Mouse (Mus musculus): ENCODE measurements around the gene Msmp. TPM values are rescaled to one million over a fixed set of nuclear protein-coding genes. Genes with fewer than 3 reads are reported as not detected.

Gene Msmp
- polyA plus RNA-seq, 1 experiment from 2014 or later = 0.63 TPM

DNA sequence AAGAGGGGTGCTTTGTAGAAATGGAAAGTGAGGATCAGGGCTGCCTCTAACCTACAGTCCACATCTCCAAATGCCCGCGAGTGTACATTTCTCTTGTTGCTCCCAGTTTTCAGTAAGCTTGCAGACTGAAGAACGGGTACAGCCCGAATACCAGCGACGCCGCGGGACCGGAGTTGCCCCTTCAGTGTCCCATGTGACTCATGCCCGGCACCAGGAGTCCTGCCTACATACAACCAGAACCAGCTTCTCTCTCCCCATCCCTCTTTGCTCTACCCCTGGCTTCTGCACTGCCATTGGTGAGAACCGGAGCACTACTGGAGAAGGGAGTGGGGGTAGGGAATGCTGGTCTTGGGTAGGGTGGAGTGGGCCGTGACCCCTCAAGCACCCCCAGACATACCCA, 2.9 kb downstream of the Msmp start:
- H3K9me3 ChIP-seq (ENCODE audit: control insufficient read depth, low read length) = no peaks in the 10 kb centered on the region
- H3K36me3 ChIP-seq (ENCODE audit: control insufficient read depth, insufficient read depth, low read length) = peaks cover 7% of the 10 kb centered on the region
- WGBS = 97% methylated on average over 12 of the region's 12 CpGs
- DNase-seq (ENCODE audit: low spot score, missing footprints) (no peak), ATAC-seq (ENCODE audit: low FRiP score) (no peak)
- H3K9ac ChIP-seq (ENCODE audit: low read length) = no peak overlapping the region
- no peaks in the 10 kb centered on the region for H3K27me3 ChIP-seq (ENCODE audit: control insufficient read depth, insufficient read depth, low read length)
- no peak overlapping the region for H3K4me2 ChIP-seq
- peaks cover 23% of the 10 kb centered on the region for H3K4me1 ChIP-seq (ENCODE audit: control insufficient read depth, insufficient read depth, low read length)
- no peak overlapping the region for H3K27ac ChIP-seq (ENCODE audit: low read depth, low read length)
- no peak overlapping the region for H3K4me3 ChIP-seq (ENCODE audit: low read depth, low read length)

DNA sequence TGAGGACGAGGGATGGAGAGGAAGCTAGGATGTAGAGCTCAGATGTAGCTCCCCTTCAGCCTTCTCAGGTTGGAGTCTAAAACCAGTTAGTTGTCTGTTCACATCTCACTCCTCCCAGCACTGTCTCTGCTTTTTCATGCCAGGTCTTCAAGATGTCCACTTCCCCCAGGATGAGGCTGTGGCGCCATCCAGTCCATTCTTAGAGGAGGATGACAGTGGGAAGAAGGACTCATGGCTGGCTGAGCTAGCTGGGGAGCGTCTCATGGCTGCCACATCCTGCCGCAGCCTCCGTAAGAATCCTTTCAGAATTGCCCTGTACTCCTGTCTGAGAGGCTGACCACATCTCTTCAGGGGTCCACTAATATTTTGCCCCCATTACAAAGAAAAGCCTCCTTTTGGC, 3.6 kb downstream of the Msmp start:
- no peak overlapping the region for H3K9ac ChIP-seq (ENCODE audit: low read length)
- no peak for ATAC-seq (ENCODE audit: low FRiP score)
- no peaks in the 10 kb centered on the region for H3K27me3 ChIP-seq (ENCODE audit: control insufficient read depth, insufficient read depth, low read length)
- H3K36me3 ChIP-seq (ENCODE audit: control insufficient read depth, insufficient read depth, low read length) = peaks cover 7% of the 10 kb centered on the region
- DNase-seq (ENCODE audit: low spot score, missing footprints) = no peak
- no peak overlapping the region for H3K27ac ChIP-seq (ENCODE audit: low read depth, low read length)
- H3K9me3 ChIP-seq (ENCODE audit: control insufficient read depth, low read length) = no peaks in the 10 kb centered on the region
- H3K4me1 ChIP-seq (ENCODE audit: control insufficient read depth, insufficient read depth, low read length) = peaks cover 25% of the 10 kb centered on the region
- 99% methylated on average over 5 of the region's 5 CpGs for WGBS
- no peak overlapping the region for H3K4me2 ChIP-seq
- H3K4me3 ChIP-seq (ENCODE audit: low read depth, low read length) = no peak overlapping the region

DNA sequence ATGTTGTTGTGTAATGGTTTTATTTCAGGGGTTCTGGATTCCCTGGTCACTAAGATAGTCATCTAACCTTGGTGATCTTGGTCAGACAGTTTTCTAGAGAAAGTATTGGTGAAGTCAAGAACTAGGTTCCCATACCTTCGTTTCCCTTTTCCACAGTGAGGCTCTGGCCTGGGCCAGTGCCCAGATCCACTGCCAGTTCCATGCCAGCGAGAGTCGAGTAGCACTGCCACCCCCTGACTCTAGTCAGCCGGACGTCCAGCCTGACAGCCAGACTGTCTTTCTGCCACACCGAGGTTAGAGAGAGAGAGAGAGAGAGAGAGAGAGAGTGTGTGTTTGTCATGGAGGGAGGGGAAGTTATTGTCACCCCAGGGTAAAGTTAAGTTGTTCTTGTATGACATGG, 4.6 kb downstream of the Msmp start:
- Histone ChIP-seq H3K36me3 (ENCODE audit: control insufficient read depth, insufficient read depth, low read length) (peaks cover 7% of the 10 kb centered on the region), H3K4me1 (ENCODE audit: control insufficient read depth, insufficient read depth, low read length) (peaks cover 31% of the 10 kb centered on the region), H3K4me2 (peak overlapping the region; percentile 97), H3K27ac (ENCODE audit: low read depth, low read length) (no peak overlapping the region), H3K27me3 (ENCODE audit: control insufficient read depth, insufficient read depth, low read length) (no peaks in the 10 kb centered on the region), H3K9me3 (ENCODE audit: control insufficient read depth, low read length) (no peaks in the 10 kb centered on the region), H3K4me3 (ENCODE audit: low read depth, low read length) (peak overlapping the region; percentile 86), H3K9ac (ENCODE audit: low read length) (peak overlapping the region; percentile 92)
- 93% methylated on average over 6 of the region's 6 CpGs for WGBS
- DNase-seq (ENCODE audit: low spot score, missing footprints) (no peak), ATAC-seq (ENCODE audit: low FRiP score) (no peak)

DNA sequence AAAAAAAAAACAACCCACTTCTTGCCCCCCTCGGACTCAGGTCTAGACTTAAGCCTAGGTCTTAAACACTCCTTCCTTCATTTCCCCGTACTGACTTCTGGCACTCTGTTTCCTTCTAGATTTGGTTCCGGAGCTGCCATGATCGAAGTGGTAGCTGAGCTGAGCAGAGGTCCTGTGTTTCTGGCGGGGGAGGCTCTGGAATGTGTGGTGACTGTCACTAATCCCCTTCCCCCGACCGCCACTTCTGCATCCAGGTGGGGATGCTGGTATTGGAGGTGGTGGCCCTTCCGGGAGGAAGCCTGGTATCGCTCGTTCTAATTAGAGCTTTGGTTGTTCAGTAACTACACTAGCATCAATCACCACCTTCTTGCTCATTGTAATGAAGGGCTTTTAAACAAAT, 5.0 kb downstream of the Msmp start:
- Histone ChIP-seq H3K36me3 (ENCODE audit: control insufficient read depth, insufficient read depth, low read length) (peaks cover 7% of the 10 kb centered on the region), H3K4me3 (ENCODE audit: low read depth, low read length) (peak overlapping the region; percentile 86), H3K4me2 (peak overlapping the region; percentile 97), H3K27ac (ENCODE audit: low read depth, low read length) (no peak overlapping the region; the same call in 1 of the 2 replicates), H3K4me1 (ENCODE audit: control insufficient read depth, insufficient read depth, low read length) (peaks cover 31% of the 10 kb centered on the region), H3K9me3 (ENCODE audit: control insufficient read depth, low read length) (no peaks in the 10 kb centered on the region), H3K9ac (ENCODE audit: low read length) (peak overlapping the region; percentile 92), H3K27me3 (ENCODE audit: control insufficient read depth, insufficient read depth, low read length) (no peaks in the 10 kb centered on the region)
- WGBS = 13% methylated on average over 10 of the region's 10 CpGs
- peak; percentile 81 for DNase-seq (ENCODE audit: low spot score, missing footprints)
- ATAC-seq (ENCODE audit: low FRiP score) = no peak

DNA sequence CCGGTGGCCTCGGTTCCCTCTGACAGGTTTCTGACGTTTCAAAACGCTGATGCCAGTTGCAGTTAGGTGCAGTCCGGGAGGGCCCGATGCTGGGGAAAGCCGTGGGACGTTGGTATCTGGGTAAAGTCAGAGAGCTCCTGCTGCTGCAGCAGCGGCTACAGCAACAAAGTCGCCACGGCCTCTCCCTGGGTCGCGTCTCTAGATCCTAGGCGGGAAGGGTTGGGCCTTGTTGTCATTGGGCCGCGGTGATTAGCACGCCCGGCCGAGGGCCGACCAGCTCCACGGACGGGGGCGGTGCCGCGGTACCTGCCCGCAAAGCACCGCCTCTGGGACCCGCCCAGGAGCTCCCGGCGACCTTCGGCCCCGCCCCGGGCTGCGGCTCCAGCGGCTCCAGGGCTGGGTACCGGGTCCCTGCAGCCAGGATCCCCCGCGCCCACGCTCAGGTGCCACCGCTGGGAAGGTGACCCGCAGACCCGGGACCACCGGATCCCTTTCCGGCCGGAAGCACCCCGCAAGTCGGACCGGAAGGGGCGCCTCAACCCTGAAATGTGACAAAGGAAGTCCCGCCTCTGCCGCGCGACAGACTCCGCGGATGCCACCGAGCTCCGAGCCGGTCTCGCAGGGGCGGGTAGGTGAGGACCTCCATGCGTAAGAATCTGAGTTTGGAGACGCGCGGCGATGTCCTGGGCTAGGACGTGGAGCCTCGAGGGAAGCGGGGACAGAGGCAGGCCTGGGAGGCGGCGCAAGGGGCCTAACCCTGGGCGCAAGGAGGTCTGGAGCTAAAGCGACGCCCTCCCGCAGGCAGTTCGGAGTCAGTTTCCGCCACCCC, 5.7 kb downstream of the Msmp start, which contains the start of the genes Rgp1 and Gba2:
Rgp1 (plus strand) TSS at position 340 of the 829 bp plus-strand sequence.
Gba2 (minus strand) TSS at position 498 of the 829 bp plus-strand sequence.
- peak within 1 kb of the TSS; percentile 92 for H3K9ac ChIP-seq (ENCODE audit: low read length)
- ATAC-seq (ENCODE audit: low FRiP score) (peak; percentile 91), DNase-seq (ENCODE audit: low spot score, missing footprints) (peak; percentile 97)
- H3K27me3 ChIP-seq (ENCODE audit: control insufficient read depth, insufficient read depth, low read length) = no peaks in the 10 kb centered on the region
- no peaks in the 10 kb centered on the region for H3K9me3 ChIP-seq (ENCODE audit: control insufficient read depth, low read length)
- peaks cover 31% of the 10 kb centered on the region for H3K4me1 ChIP-seq (ENCODE audit: control insufficient read depth, insufficient read depth, low read length)
- peak within 1 kb of the TSS; percentile 97 for H3K4me2 ChIP-seq
- H3K4me3 ChIP-seq (ENCODE audit: low read depth, low read length) = peak within 1 kb of the TSS; percentile 86
- WGBS = under 1% methylated on average over 76 of the region's 76 CpGs
- peak within 1 kb of the TSS; percentile 27; the same call in 1 of the 2 replicates for H3K27ac ChIP-seq (ENCODE audit: low read depth, low read length)
- H3K36me3 ChIP-seq (ENCODE audit: control insufficient read depth, insufficient read depth, low read length) = peaks cover 8% of the 10 kb centered on the region

DNA sequence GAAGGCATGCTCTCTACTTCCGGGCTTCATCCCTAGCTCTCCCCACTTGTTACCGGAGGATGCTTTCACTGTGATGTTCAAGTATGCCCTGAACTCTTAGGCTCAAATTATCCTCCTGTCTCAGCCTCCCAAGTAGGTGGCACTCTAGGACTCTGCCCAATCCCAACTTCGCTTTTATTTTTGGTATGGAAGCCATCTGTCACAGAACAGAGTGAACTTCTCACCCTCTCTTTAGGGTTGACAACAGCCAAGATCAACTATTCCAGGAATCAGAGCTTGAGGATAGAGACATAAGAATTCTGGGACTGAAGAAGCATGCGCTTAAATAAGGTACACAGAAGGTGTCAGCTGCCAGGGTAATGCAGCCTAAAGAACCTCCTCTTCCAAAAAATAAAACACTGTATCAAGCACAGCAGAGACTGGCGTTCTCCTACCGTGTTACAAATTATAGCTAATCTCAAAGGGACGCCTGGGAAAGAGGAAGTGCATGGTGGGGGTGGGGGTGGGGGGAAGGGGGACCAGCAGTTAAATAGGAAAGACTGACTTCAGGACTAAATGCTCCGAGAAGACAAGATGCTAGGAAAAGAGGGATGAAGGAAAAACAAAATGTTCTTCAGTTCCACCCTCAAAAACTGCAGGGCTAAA, 6.9 kb downstream of the Msmp start:
- Histone ChIP-seq H3K9me3 (ENCODE audit: control insufficient read depth, low read length) (no peaks in the 10 kb centered on the region), H3K9ac (ENCODE audit: low read length) (peak overlapping the region; percentile 92), H3K4me2 (peak overlapping the region; percentile 97), H3K36me3 (ENCODE audit: control insufficient read depth, insufficient read depth, low read length) (peaks cover 5% of the 10 kb centered on the region), H3K4me1 (ENCODE audit: control insufficient read depth, insufficient read depth, low read length) (peaks cover 31% of the 10 kb centered on the region), H3K27me3 (ENCODE audit: control insufficient read depth, insufficient read depth, low read length) (no peaks in the 10 kb centered on the region), H3K4me3 (ENCODE audit: low read depth, low read length) (peak overlapping the region; percentile 86), H3K27ac (ENCODE audit: low read depth, low read length) (no peak overlapping the region)
- ATAC-seq (ENCODE audit: low FRiP score) (no peak), DNase-seq (ENCODE audit: low spot score, missing footprints) (peak; percentile 78)
- 61% methylated on average over 8 of the region's 8 CpGs for WGBS

DNA sequence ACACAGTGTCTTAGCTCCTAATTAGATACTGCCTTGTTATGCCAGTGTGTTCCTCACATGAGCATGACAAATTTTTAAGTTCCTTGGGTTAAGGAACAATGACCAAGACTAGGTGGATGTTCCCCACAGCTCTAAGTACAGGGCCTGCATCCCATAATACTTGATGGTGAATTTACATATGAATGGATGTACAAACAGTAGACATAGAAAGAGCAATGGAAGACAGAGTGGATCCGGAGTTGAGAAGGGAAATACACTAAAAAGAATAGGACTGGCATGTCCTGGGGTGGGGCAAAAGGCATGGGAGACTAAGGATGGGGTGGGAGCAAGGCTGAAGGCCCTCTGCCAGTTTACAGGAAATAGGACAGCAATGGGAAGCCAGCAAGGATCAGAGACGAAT, 8.9 kb downstream of the Msmp start:
- no peaks in the 10 kb centered on the region for H3K9me3 ChIP-seq (ENCODE audit: control insufficient read depth, low read length)
- WGBS = 78% methylated on average over 2 of the region's 2 CpGs
- DNase-seq (ENCODE audit: low spot score, missing footprints) (no peak), ATAC-seq (ENCODE audit: low FRiP score) (no peak)
- H3K4me1 ChIP-seq (ENCODE audit: control insufficient read depth, insufficient read depth, low read length) = peaks cover 31% of the 10 kb centered on the region
- no peak overlapping the region for H3K27ac ChIP-seq (ENCODE audit: low read depth, low read length)
- H3K9ac ChIP-seq (ENCODE audit: low read length) = no peak overlapping the region
- no peaks in the 10 kb centered on the region for H3K27me3 ChIP-seq (ENCODE audit: control insufficient read depth, insufficient read depth, low read length)
- H3K4me3 ChIP-seq (ENCODE audit: low read depth, low read length) = no peak overlapping the region
- peaks cover 10% of the 10 kb centered on the region for H3K36me3 ChIP-seq (ENCODE audit: control insufficient read depth, insufficient read depth, low read length)
- peak overlapping the region; percentile 6; the same call in 1 of the 2 replicates for H3K4me2 ChIP-seq

DNA sequence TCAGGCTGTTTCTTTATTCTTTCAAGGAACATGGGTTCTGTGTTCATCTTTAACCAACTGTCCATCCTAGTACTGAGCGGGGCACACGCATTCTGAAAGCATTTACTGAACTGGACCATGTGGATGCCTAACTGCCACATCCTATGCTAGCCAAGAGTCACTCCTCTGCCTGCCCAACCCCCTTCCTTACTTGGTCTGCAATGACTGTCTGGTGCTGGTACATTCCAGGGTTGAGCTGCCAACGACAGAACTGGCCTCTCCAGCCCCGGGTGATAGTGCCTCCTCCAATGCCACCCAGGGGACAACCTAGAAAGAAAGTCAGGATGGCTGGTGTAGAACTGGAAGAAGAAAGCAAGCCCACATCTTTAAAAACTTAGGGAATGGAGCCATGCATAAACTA, 10.7 kb downstream of the Msmp start:
- Histone ChIP-seq H3K9ac (ENCODE audit: low read length) (no peak overlapping the region), H3K9me3 (ENCODE audit: control insufficient read depth, low read length) (no peaks in the 10 kb centered on the region), H3K36me3 (ENCODE audit: control insufficient read depth, insufficient read depth, low read length) (peaks cover 21% of the 10 kb centered on the region), H3K4me2 (no peak overlapping the region), H3K4me1 (ENCODE audit: control insufficient read depth, insufficient read depth, low read length) (peaks cover 24% of the 10 kb centered on the region), H3K27ac (ENCODE audit: low read depth, low read length) (no peak overlapping the region), H3K4me3 (ENCODE audit: low read depth, low read length) (no peak overlapping the region), H3K27me3 (ENCODE audit: control insufficient read depth, insufficient read depth, low read length) (no peaks in the 10 kb centered on the region)
- WGBS = 94% methylated on average over 4 of the region's 4 CpGs
- ATAC-seq (ENCODE audit: low FRiP score) (no peak), DNase-seq (ENCODE audit: low spot score, missing footprints) (no peak)
